Mouse (Mus musculus) intestine, embryonic 14.5 days (tissue): Measurements from ENCODE around the gene Pik3r1. TPM values are rescaled to one million over a fixed set of nuclear protein-coding genes. Genes with fewer than 3 reads are reported as not detected.

Experiments used
- ATAC-seq: fragments of 200-750 bp; cut with Nextera tagmentation; replicated peaks from 2 replicates; pipeline ENCODE4 v1.8.0; 2017; ENCODE audit warnings: low read depth, moderate number of reproducible peaks, moderate TSS enrichment, moderate library complexity; ENCODE audit not compliant: low FRiP score, low TSS enrichment
- DNase-seq: peaks from one replicate; pipeline ENCODE4 v3.0.0-alpha.2; 2018; ENCODE audit warnings: low spot score
- H3K27ac ChIP-seq: fragments of 300-500 bp; sonication (generic); 2 replicates; pipeline ENCODE4 v1.5.1; 2014; ENCODE audit warnings: low read depth, mild to moderate bottlenecking, control low read depth
- H3K27me3 ChIP-seq: fragments of 300-500 bp; sonication (generic); replicated peaks from 2 replicates; pipeline ENCODE4 v1.6.1; 2014; ENCODE audit warnings: low read length, control low read depth; ENCODE audit not compliant: control insufficient read depth, insufficient read depth
- H3K36me3 ChIP-seq: fragments of 300-500 bp; sonication (generic); 2 replicates; pipeline ENCODE4 v1.6.1; 2014; ENCODE audit warnings: low read length, control low read depth; ENCODE audit not compliant: control insufficient read depth, insufficient read depth
- H3K4me1 ChIP-seq: fragments of 300-500 bp; sonication (generic); replicated peaks from 2 replicates; pipeline ENCODE4 v1.6.1; 2014; ENCODE audit warnings: low read length, control low read depth, mixed read lengths; ENCODE audit not compliant: control insufficient read depth, insufficient read depth
- H3K4me2 ChIP-seq: fragments of 300-500 bp; sonication (generic); 2 replicates; pipeline ENCODE4 v1.6.1; 2014; ENCODE audit warnings: low read length
- H3K4me3 ChIP-seq: fragments of 300-500 bp; sonication (generic); 2 replicates; pipeline ENCODE4 v1.5.1; 2014; ENCODE audit warnings: low read depth, low read length, control low read depth, mixed read lengths
- H3K9ac ChIP-seq: fragments of 300-500 bp; sonication (generic); 2 replicates; pipeline ENCODE4 v1.6.1; 2014; ENCODE audit warnings: mild to moderate bottlenecking, low read length
- H3K9me3 ChIP-seq: fragments of 300-500 bp; sonication (generic); 2 replicates; pipeline ENCODE4 v1.6.1; 2016; ENCODE audit warnings: low read length, control low read depth; ENCODE audit not compliant: control insufficient read depth
- WGBS: fragments of 180-500 bp; shearing (Covaris S2); extraction: QIAGEN DNeasy Blood & Tissue Kit; methylation state at CpG from one replicate; pipeline ENCODE4 v1.1.7; 2014; 5-methylcytosine and 5-hydroxymethylcytosine counted together
- polyA plus RNA-seq: library from polyadenylated mRNA; unstranded; fragments of >200 nt; fragmentation: Nextera tagmentation; extraction: Ambion mirVana; gene quantifications from 2 replicates; pipeline ENCODE4 v1.2.1, GENCODE M21; 2014

Pik3r1 gene
- polyA plus RNA-seq, 1 experiment from 2014 or later = 52.6 TPM

DNA sequence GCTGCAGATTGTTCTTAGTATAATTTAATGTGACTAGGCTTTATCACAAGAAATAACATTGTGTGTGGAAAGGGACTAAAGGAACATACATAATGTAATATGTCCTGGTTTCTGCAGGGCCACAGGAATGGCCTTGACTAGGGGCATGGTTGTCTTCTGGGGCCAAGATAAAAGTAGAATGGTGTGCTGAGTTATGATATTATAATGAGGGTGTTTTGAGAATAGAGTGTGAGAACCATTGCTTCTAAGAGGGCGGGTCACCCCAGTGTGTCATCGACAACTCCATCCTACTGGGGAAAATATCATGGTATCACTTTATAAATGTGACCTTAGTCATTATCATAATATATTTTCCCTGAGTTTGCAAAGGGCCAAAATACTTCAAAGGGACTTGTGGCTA is 115.9 kb downstream of the Pik3r1 start:
- Histone ChIP-seq H3K4me1 (0 out of 2 replicates have a peak, but pooled peaks cover 3% of the 10 kb centered on the region), H3K9me3 (no peaks in the 10 kb centered on the region), H3K27me3 (no peaks in the 10 kb centered on the region; the same call in 1 of the 2 replicates), H3K4me2 (no peak overlapping the region), H3K27ac (no peak overlapping the region), H3K36me3 (no peaks in the 10 kb centered on the region), H3K4me3 (no peak overlapping the region), H3K9ac (no peak overlapping the region)
- WGBS = 91% methylated on average over 2 of the region's 2 CpGs
- DNase-seq (no peak), ATAC-seq (no peak)

DNA sequence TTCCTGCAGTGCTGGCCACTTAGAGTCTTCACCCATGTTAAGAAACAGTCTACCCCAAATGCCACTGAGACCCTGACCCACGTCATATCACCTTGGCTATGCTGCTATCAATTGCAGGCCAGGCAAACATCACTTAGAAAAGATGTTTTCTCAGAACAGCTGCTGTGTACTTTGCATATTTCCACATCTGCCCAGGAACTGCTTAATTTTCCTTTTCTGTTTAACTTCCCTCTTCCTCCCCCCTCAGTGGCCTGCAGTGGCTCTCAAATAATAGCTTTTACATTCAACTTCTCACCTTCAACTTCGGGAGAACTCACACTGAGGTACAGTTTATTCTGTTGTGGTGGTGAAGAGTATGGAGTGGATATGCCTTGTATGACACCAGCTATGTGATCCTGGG is 126.4 kb downstream of the Pik3r1 start:
- ATAC-seq = no peak

DNA sequence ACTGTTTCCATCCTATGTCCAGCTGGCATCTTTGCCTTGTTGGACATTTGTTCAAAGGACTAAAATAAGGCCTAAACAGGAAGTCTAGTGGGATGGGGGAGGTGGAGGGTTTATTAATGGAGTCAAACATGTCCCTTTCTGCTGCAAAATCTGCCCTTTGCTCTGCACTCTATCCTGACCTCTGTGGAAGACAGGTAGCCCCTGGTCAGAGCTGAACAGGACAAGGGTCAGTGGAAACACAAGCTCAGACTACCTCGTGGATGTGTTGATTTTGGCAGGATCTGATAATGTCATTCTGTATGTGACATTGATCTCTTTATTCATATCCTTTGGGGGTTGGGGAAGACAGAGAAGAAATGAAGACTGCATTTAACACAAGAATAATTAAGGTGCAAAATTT is 132.2 kb downstream of the Pik3r1 start:
- ATAC-seq (no peak), DNase-seq (no peak)
- H3K4me1 ChIP-seq = no peaks in the 10 kb centered on the region
- no peaks in the 10 kb centered on the region for H3K36me3 ChIP-seq
- no peak overlapping the region for H3K4me3 ChIP-seq
- no peak overlapping the region for H3K4me2 ChIP-seq
- H3K27ac ChIP-seq = no peak overlapping the region
- H3K27me3 ChIP-seq = no peaks in the 10 kb centered on the region
- H3K9me3 ChIP-seq = no peaks in the 10 kb centered on the region
- WGBS = 47% methylated on average over 1 of the region's 1 CpGs
- H3K9ac ChIP-seq = no peak overlapping the region

More for the DNA sequence above, 126.4 kb downstream of the Pik3r1 start:
- 78% methylated on average over 2 of the region's 2 CpGs for WGBS
- Histone ChIP-seq H3K27ac (no peak overlapping the region), H3K9me3 (no peaks in the 10 kb centered on the region), H3K4me3 (no peak overlapping the region), H3K9ac (no peak overlapping the region), H3K36me3 (no peaks in the 10 kb centered on the region), H3K4me1 (no peaks in the 10 kb centered on the region), H3K27me3 (no peaks in the 10 kb centered on the region), H3K4me2 (no peak overlapping the region)
- DNase-seq = no peak

DNA sequence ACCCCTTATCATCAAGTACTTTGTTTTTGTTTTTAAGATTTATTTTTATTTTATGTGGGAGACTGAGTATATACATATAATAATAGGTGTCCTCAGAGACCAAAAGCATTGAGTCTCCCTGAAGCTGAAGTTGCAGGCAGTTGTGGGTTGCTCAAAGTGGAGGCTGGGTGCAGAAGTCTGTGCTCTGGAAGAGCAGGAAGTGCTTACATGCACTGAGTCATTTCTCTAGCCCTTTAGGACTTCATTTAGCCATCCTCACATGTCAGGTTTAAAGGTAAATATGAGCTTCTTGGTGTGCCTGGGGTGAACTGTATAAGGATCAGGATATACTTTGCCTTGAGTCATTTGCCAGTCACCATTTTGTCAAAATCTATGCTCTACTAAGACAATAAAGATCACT is 133.6 kb downstream of the Pik3r1 start:
- Histone ChIP-seq H3K4me2 (no peak overlapping the region), H3K27ac (no peak overlapping the region), H3K9me3 (no peaks in the 10 kb centered on the region), H3K9ac (no peak overlapping the region), H3K4me1 (no peaks in the 10 kb centered on the region), H3K36me3 (no peaks in the 10 kb centered on the region), H3K4me3 (no peak overlapping the region), H3K27me3 (no peaks in the 10 kb centered on the region)
- DNase-seq = no peak
- no peak for ATAC-seq

DNA sequence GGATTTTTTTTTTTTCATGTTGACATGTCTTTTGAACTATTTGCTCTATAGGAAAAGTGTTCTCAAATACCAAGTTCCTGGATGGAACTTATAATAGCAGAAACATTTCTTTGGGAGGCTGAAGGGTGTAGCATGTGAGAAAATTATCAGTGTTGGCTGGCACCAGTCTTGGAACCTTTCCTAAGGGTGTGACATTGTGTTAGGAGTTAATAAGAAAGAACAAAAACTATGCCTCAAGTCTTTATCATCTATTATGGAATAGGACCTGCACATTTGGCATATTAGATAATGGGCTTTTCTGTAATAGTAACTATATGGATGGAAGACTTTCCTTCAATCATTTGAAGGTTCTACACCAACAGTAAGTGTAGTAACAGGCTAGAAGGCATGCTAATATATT is 134.4 kb downstream of the Pik3r1 start:
- Histone ChIP-seq H3K4me3 (no peak overlapping the region), H3K9me3 (no peaks in the 10 kb centered on the region), H3K36me3 (no peaks in the 10 kb centered on the region), H3K4me1 (no peaks in the 10 kb centered on the region), H3K4me2 (no peak overlapping the region), H3K27ac (no peak overlapping the region), H3K27me3 (no peaks in the 10 kb centered on the region), H3K9ac (no peak overlapping the region)
- no peak for DNase-seq
- no peak for ATAC-seq

DNA sequence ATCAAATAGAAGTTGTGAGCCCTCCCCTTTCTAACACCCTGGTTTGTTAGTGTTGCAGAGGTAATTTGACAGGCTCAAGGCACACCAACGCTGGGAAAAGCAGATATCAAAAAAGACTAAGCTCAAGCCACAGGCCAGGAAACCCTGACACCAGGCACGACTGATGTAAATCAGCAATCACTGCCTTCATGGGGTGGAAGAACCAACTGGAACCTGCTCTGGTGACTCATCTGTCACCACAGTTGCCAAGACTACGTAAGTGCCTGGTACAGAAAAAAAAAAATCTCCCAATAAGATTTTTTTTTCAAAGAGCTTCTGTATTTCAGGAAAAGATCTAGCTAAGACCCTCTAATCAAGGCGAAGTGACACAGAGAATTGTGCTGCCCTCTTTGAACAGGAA is 135.2 kb downstream of the Pik3r1 start:
- Histone ChIP-seq H3K36me3 (no peaks in the 10 kb centered on the region), H3K27me3 (no peaks in the 10 kb centered on the region), H3K9me3 (no peaks in the 10 kb centered on the region), H3K9ac (no peak overlapping the region), H3K4me3 (no peak overlapping the region), H3K4me2 (no peak overlapping the region), H3K27ac (no peak overlapping the region), H3K4me1 (no peaks in the 10 kb centered on the region)
- ATAC-seq (no peak), DNase-seq (no peak)
- 65% methylated on average over 4 of the region's 4 CpGs for WGBS

DNA sequence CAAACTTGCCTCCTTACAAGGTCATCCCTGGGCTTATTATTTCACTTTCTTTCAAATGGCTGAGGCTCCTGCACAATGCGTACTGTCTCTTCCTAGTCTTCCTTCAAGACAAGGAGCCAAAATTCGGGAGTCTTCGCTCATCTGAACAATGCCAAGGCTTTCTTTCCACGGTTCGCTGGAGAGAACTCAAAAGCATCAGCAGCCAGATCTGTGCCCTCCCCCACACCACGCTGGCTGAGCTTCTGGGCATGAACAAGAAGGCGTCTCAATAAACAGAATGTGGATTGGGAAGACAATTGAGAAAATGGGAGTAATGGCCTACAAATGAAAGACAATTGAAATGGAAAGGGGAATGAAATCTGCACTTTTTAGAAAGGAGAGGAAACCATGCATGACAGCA is 136.5 kb downstream of the Pik3r1 start:
- no peak for ATAC-seq
- no peak overlapping the region for H3K27ac ChIP-seq
- H3K9me3 ChIP-seq = no peaks in the 10 kb centered on the region
- WGBS = 92% methylated on average over 7 of the region's 7 CpGs
- no peak for DNase-seq
- no peaks in the 10 kb centered on the region for H3K27me3 ChIP-seq
- H3K9ac ChIP-seq = no peak overlapping the region
- no peaks in the 10 kb centered on the region for H3K4me1 ChIP-seq
- no peak overlapping the region for H3K4me2 ChIP-seq
- H3K36me3 ChIP-seq = no peaks in the 10 kb centered on the region
- no peak overlapping the region for H3K4me3 ChIP-seq
